Mouse (Mus musculus) testis, adult 2 months (tissue): Measurements from ENCODE around the gene Trim80.

Experiments used
- CTCF ChIP-seq: fragments of 200-500 bp; IDR thresholded peaks from 2 replicates; pipeline ENCODE4 v1.5.1; 2012; ENCODE audit warnings: low read depth, mild to moderate bottlenecking, inconsistent platforms, low read length, moderate library complexity; ENCODE audit not compliant: control insufficient read depth, insufficient read depth, insufficient replicate concordance
- POLR2A ChIP-seq: fragments of 200-500 bp; IDR thresholded peaks from 2 replicates; pipeline ENCODE4 v1.6.1; 2012; ENCODE audit warnings: low read depth, mild to moderate bottlenecking, inconsistent platforms, low read length, moderate library complexity; ENCODE audit not compliant: control insufficient read depth

DNA sequence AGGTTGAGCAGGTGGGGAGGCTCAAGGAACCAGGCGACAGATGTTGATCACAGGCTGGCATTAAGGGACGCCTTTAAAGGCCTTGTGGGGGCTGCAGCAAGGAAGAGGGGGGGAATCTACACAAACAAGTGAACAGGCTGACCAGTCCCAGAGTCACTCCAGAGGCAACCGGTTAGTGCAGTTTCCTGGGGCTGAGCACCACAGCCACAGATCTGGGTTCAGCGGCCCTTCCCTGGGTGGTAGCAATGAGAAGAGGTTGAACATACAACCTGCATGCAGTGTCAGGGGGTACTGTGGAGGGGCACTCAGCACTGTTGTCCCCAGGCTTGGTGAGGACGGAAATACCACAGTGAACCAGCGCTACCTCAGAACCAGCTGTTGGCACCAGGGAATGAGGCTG is 7.0 kb upstream of the Trim80 start:
- TF ChIP-seq POLR2A (no peak), CTCF (no peak)
